Mouse (Mus musculus): ENCODE data around the gene Mlh3. TPM values are rescaled to one million over a fixed set of nuclear protein-coding genes. Genes with fewer than 3 reads are reported as not detected.

Mlh3 gene
- polyA plus RNA-seq, 1 experiment from 2014 or later, result 9.0 TPM

- Histone ChIP-seq H3K36me3 (ENCODE audit: control insufficient read depth, insufficient read depth, low read length) (peaks cover 51% of the 10 kb centered on the region), H3K9ac (ENCODE audit: low read length) (no peak overlapping the region), H3K27me3 (replicated peaks; ENCODE audit: control insufficient read depth, insufficient read depth, low read length) (no peaks in the 10 kb centered on the region), H3K4me2 (ENCODE audit: low read length) (no peak overlapping the region), H3K9me3 (replicated peaks; ENCODE audit: control insufficient read depth, low read length) (no peaks in the 10 kb centered on the region), H3K27ac (ENCODE audit: low read depth, low read length) (no peak overlapping the region), H3K4me3 (ENCODE audit: low read depth, low read length) (no peak overlapping the region), H3K4me1 (ENCODE audit: control insufficient read depth, insufficient read depth, low read length) (no peaks in the 10 kb centered on the region)
- WGBS, result 75% methylated on average over 7 of the region's 7 CpGs
- ATAC-seq, result no peak
- no peak for DNase-seq (ENCODE audit: low spot score)
These were observed 43.2 kb downstream of the Mlh3 start for GRCm38 (mm10) chr12:85227227-85227626.

GRCm38 (mm10) chr12:85219905-85220290 is 50.5 kb downstream of the Mlh3 start:
- peaks cover 8% of the 10 kb centered on the region for H3K4me1 ChIP-seq (ENCODE audit: control insufficient read depth, insufficient read depth, low read length)
- no peak overlapping the region for H3K27ac ChIP-seq (ENCODE audit: low read depth, low read length)
- H3K4me3 ChIP-seq (ENCODE audit: low read depth, low read length), result peak overlapping the region; percentile 82
- DNase-seq (ENCODE audit: low spot score) (no peak), ATAC-seq (no peak)
- WGBS, result 3% methylated on average over 12 of the region's 12 CpGs
- H3K27me3 ChIP-seq (replicated peaks; ENCODE audit: control insufficient read depth, insufficient read depth, low read length), result no peaks in the 10 kb centered on the region
- peak overlapping the region; percentile 74 for H3K9ac ChIP-seq (ENCODE audit: low read length)
- H3K4me2 ChIP-seq (ENCODE audit: low read length), result peak overlapping the region; percentile 90
- H3K36me3 ChIP-seq (ENCODE audit: control insufficient read depth, insufficient read depth, low read length), result peaks cover 40% of the 10 kb centered on the region
- H3K9me3 ChIP-seq (replicated peaks; ENCODE audit: control insufficient read depth, low read length), result no peaks in the 10 kb centered on the region

- Histone ChIP-seq H3K27ac (ENCODE audit: low read depth, low read length) (peak within 1 kb of the TSS; percentile 68; the same call in 1 of the 2 replicates), H3K27me3 (replicated peaks; ENCODE audit: control insufficient read depth, insufficient read depth, low read length) (no peaks in the 10 kb centered on the region), H3K9ac (ENCODE audit: low read length) (peak within 1 kb of the TSS; percentile 74), H3K4me3 (ENCODE audit: low read depth, low read length) (peak within 1 kb of the TSS; percentile 82), H3K4me2 (ENCODE audit: low read length) (peak within 1 kb of the TSS; percentile 90), H3K36me3 (ENCODE audit: control insufficient read depth, insufficient read depth, low read length) (peaks cover 35% of the 10 kb centered on the region), H3K9me3 (replicated peaks; ENCODE audit: control insufficient read depth, low read length) (no peaks in the 10 kb centered on the region), H3K4me1 (ENCODE audit: control insufficient read depth, insufficient read depth, low read length) (peaks cover 8% of the 10 kb centered on the region)
- under 1% methylated on average over 54 of the region's 54 CpGs for WGBS
- ATAC-seq (peak; percentile 100), DNase-seq (ENCODE audit: low spot score) (peak; percentile 99)
These were observed 51.0 kb downstream of the Mlh3 start, which contains the start of gene Eif2b2 for GRCm38 (mm10) chr12:85219236-85219904. Gene Eif2b2 (plus strand): TSS chr12:85219481.

- H3K9ac ChIP-seq (ENCODE audit: low read length), result no peak overlapping the region
- no peak overlapping the region for H3K4me3 ChIP-seq (ENCODE audit: low read depth, low read length)
- no peaks in the 10 kb centered on the region for H3K9me3 ChIP-seq (replicated peaks; ENCODE audit: control insufficient read depth, low read length)
- ATAC-seq, result no peak
- H3K36me3 ChIP-seq (ENCODE audit: control insufficient read depth, insufficient read depth, low read length), result peaks cover 19% of the 10 kb centered on the region
- 77% methylated on average over 2 of the region's 2 CpGs for WGBS
- H3K4me1 ChIP-seq (ENCODE audit: control insufficient read depth, insufficient read depth, low read length), result peaks cover 8% of the 10 kb centered on the region
- H3K27me3 ChIP-seq (replicated peaks; ENCODE audit: control insufficient read depth, insufficient read depth, low read length), result no peaks in the 10 kb centered on the region
- no peak overlapping the region for H3K27ac ChIP-seq (ENCODE audit: low read depth, low read length)
- no peak for DNase-seq (ENCODE audit: low spot score)
- no peak overlapping the region for H3K4me2 ChIP-seq (ENCODE audit: low read length)
These were observed 52.6 kb downstream of the Mlh3 start for GRCm38 (mm10) chr12:85217733-85218310.

- 89% methylated on average over 5 of the region's 5 CpGs for WGBS
- Histone ChIP-seq H3K4me2 (ENCODE audit: low read length) (no peak overlapping the region), H3K4me1 (ENCODE audit: control insufficient read depth, insufficient read depth, low read length) (no peaks in the 10 kb centered on the region), H3K27ac (ENCODE audit: low read depth, low read length) (no peak overlapping the region), H3K9ac (ENCODE audit: low read length) (no peak overlapping the region), H3K9me3 (replicated peaks; ENCODE audit: control insufficient read depth, low read length) (no peaks in the 10 kb centered on the region), H3K36me3 (ENCODE audit: control insufficient read depth, insufficient read depth, low read length) (no peaks in the 10 kb centered on the region), H3K4me3 (ENCODE audit: low read depth, low read length) (no peak overlapping the region), H3K27me3 (replicated peaks; ENCODE audit: control insufficient read depth, insufficient read depth, low read length) (no peaks in the 10 kb centered on the region)
- ATAC-seq, result no peak
- no peak for DNase-seq (ENCODE audit: low spot score)
These were observed 55.4 kb downstream of the Mlh3 start for GRCm38 (mm10) chr12:85215031-85215430.

- no peak for ATAC-seq
- no peak overlapping the region for H3K4me2 ChIP-seq (ENCODE audit: low read length)
- H3K36me3 ChIP-seq (ENCODE audit: control insufficient read depth, insufficient read depth, low read length), result no peaks in the 10 kb centered on the region
- H3K4me3 ChIP-seq (ENCODE audit: low read depth, low read length), result no peak overlapping the region
- 28% methylated on average over 7 of the region's 7 CpGs for WGBS
- H3K27ac ChIP-seq (ENCODE audit: low read depth, low read length), result no peak overlapping the region
- H3K27me3 ChIP-seq (replicated peaks; ENCODE audit: control insufficient read depth, insufficient read depth, low read length), result no peaks in the 10 kb centered on the region
- no peak overlapping the region for H3K9ac ChIP-seq (ENCODE audit: low read length)
- H3K4me1 ChIP-seq (ENCODE audit: control insufficient read depth, insufficient read depth, low read length), result no peaks in the 10 kb centered on the region
- no peak for DNase-seq (ENCODE audit: low spot score)
- no peaks in the 10 kb centered on the region for H3K9me3 ChIP-seq (replicated peaks; ENCODE audit: control insufficient read depth, low read length)
These were observed 61.7 kb downstream of the Mlh3 start for GRCm38 (mm10) chr12:85208687-85209199.

- ATAC-seq, result no peak
These were observed 65.0 kb downstream of the Mlh3 start for GRCm38 (mm10) chr12:85205425-85205824.

GRCm38 (mm10) chr12:85204105-85204504 is 66.3 kb downstream of the Mlh3 start:
- ATAC-seq (no peak), DNase-seq (ENCODE audit: low spot score) (no peak)
- no peak overlapping the region for H3K9ac ChIP-seq (ENCODE audit: low read length)
- no peak overlapping the region for H3K4me2 ChIP-seq (ENCODE audit: low read length)
- no peak overlapping the region for H3K4me3 ChIP-seq (ENCODE audit: low read depth, low read length)
- 50% methylated on average over 8 of the region's 8 CpGs for WGBS
- H3K27ac ChIP-seq (ENCODE audit: low read depth, low read length), result no peak overlapping the region
- no peaks in the 10 kb centered on the region for H3K9me3 ChIP-seq (replicated peaks; ENCODE audit: control insufficient read depth, low read length)
- no peaks in the 10 kb centered on the region for H3K36me3 ChIP-seq (ENCODE audit: control insufficient read depth, insufficient read depth, low read length)
- H3K4me1 ChIP-seq (ENCODE audit: control insufficient read depth, insufficient read depth, low read length), result peaks cover 7% of the 10 kb centered on the region; the same call in 1 of the 2 replicates
- H3K27me3 ChIP-seq (replicated peaks; ENCODE audit: control insufficient read depth, insufficient read depth, low read length), result no peaks in the 10 kb centered on the region

More at GRCm38 (mm10) chr12:85205425-85205824, 65.0 kb downstream of the Mlh3 start:
- H3K36me3 ChIP-seq (ENCODE audit: control insufficient read depth, insufficient read depth, low read length), result no peaks in the 10 kb centered on the region
- H3K4me3 ChIP-seq (ENCODE audit: low read depth, low read length), result no peak overlapping the region
- no peak overlapping the region for H3K27ac ChIP-seq (ENCODE audit: low read depth, low read length)
- DNase-seq (ENCODE audit: low spot score), result no peak
- peaks cover 7% of the 10 kb centered on the region; the same call in 1 of the 2 replicates for H3K4me1 ChIP-seq (ENCODE audit: control insufficient read depth, insufficient read depth, low read length)
- H3K27me3 ChIP-seq (replicated peaks; ENCODE audit: control insufficient read depth, insufficient read depth, low read length), result no peaks in the 10 kb centered on the region
- no peaks in the 10 kb centered on the region for H3K9me3 ChIP-seq (replicated peaks; ENCODE audit: control insufficient read depth, low read length)
- no peak overlapping the region for H3K9ac ChIP-seq (ENCODE audit: low read length)
- 89% methylated on average over 10 of the region's 10 CpGs for WGBS
- no peak overlapping the region for H3K4me2 ChIP-seq (ENCODE audit: low read length)

- DNase-seq (ENCODE audit: low spot score) (no peak), ATAC-seq (no peak)
- no peak overlapping the region for H3K4me2 ChIP-seq (ENCODE audit: low read length)
- H3K27ac ChIP-seq (ENCODE audit: low read depth, low read length), result no peak overlapping the region
- H3K9ac ChIP-seq (ENCODE audit: low read length), result no peak overlapping the region
- WGBS, result 83% methylated on average over 5 of the region's 5 CpGs
- H3K9me3 ChIP-seq (replicated peaks; ENCODE audit: control insufficient read depth, low read length), result no peaks in the 10 kb centered on the region
- H3K36me3 ChIP-seq (ENCODE audit: control insufficient read depth, insufficient read depth, low read length), result no peaks in the 10 kb centered on the region
- no peak overlapping the region for H3K4me3 ChIP-seq (ENCODE audit: low read depth, low read length)
- H3K4me1 ChIP-seq (ENCODE audit: control insufficient read depth, insufficient read depth, low read length), result peaks cover 7% of the 10 kb centered on the region; the same call in 1 of the 2 replicates
- H3K27me3 ChIP-seq (replicated peaks; ENCODE audit: control insufficient read depth, insufficient read depth, low read length), result no peaks in the 10 kb centered on the region
These were observed 66.7 kb downstream of the Mlh3 start for GRCm38 (mm10) chr12:85203699-85204098.
